Mouse (Mus musculus) lung, postnatal 14 days (tissue): Measurements from ENCODE around the gene Vmn2r69.

ENCODE experiments used
- DNase-seq: peaks from one replicate; pipeline ENCODE4 v3.0.0; 2021

The Vmn2r69 gene

GRCm38 (mm10) chr7:85415820-85416219 lies at the start of gene Vmn2r69:
Gene Vmn2r69, minus strand, starts transcription at chr7:85415920.
- no peak for DNase-seq
